Mouse (Mus musculus) left cerebral cortex, postnatal 36 days (tissue): ENCODE results near the gene Mgrn1. TPM values are rescaled to one million over a fixed set of nuclear protein-coding genes. Genes with fewer than 3 reads are reported as not detected.

Source experiments
- DNase-seq, 2 experiments: peaks; one replicate each; pipeline ENCODE4 v3.0.0; 2021 to 2022; ENCODE audit warnings: low spot score in 2 of 2, mixed read lengths in 1 of 2
- intact Hi-C: fragments of 180-260 bp; cut with DNase I; formaldehyde crosslinking; loops from one replicate; pipeline ENCODE4 v1.15.1; 2025
- total RNA-seq, 2 experiments: library from RNA; stranded (reverse); gene quantifications; 2 replicates each; pipeline ENCODE4 v1.2.3; 2021

Gene Mgrn1
- total RNA-seq, 2 experiments from 2014 or later, result 207 to 218 TPM

GRCm38 (mm10) chr16:4935931-4936703, 50.1 kb downstream of the Mgrn1 start:
- intact Hi-C loops, result no loop called here
- DNase-seq, result peak; percentile 39 to 41

GRCm38 (mm10) chr16:4937351-4938190, 51.5 kb downstream of the Mgrn1 start:
- no peak for DNase-seq
- intact Hi-C loops, result no loop called here

- intact Hi-C loops, result no loop called here
- no peak for DNase-seq
Observed at GRCm38 (mm10) chr16:4938461-4938860, 52.4 kb downstream of the Mgrn1 start, which contains the start of gene Nudt16l1. TSS of gene Nudt16l1 (plus strand) at chr16:4938761.

GRCm38 (mm10) chr16:4938989-4939388, 52.9 kb downstream of the Mgrn1 start:
- DNase-seq, result peak; percentile 93 to 94
- intact Hi-C loops, result no loop called here

- intact Hi-C loops, result no loop called here
Observed at GRCm38 (mm10) chr16:4939412-4939811, 53.4 kb downstream of the Mgrn1 start.

GRCm38 (mm10) chr16:4940311-4940850, 54.3 kb downstream of the Mgrn1 start:
- DNase-seq, result no peak
- intact Hi-C loops, result no loop called here

More at GRCm38 (mm10) chr16:4939412-4939811, 53.4 kb downstream of the Mgrn1 start:
- DNase-seq, result peak in 1 of 2 experiments; percentile 58

GRCm38 (mm10) chr16:4941016-4941415, 55.0 kb downstream of the Mgrn1 start:
- no peak for DNase-seq
- intact Hi-C loops, result no loop called here

- no peak for DNase-seq
- intact Hi-C loops, result no loop called here
Observed at GRCm38 (mm10) chr16:4942868-4943267, 56.8 kb downstream of the Mgrn1 start.

- no peak for DNase-seq
- intact Hi-C loops, result no loop called here
Observed at GRCm38 (mm10) chr16:4943431-4943830, 57.4 kb downstream of the Mgrn1 start.

GRCm38 (mm10) chr16:4945415-4945814, 59.4 kb downstream of the Mgrn1 start:
- intact Hi-C loops, result no loop called here
- no peak for DNase-seq

- no peak for DNase-seq
- intact Hi-C loops, result no loop called here
Observed at GRCm38 (mm10) chr16:4946155-4946554, 60.1 kb downstream of the Mgrn1 start.

GRCm38 (mm10) chr16:4947378-4947777, 61.3 kb downstream of the Mgrn1 start:
- intact Hi-C loops, result no loop called here
- no peak for DNase-seq

- intact Hi-C loops, result no loop called here
Observed at GRCm38 (mm10) chr16:4956609-4957008, 70.6 kb downstream of the Mgrn1 start.

GRCm38 (mm10) chr16:4957446-4957845, 71.4 kb downstream of the Mgrn1 start:
- DNase-seq, result no peak
- intact Hi-C loops, result no loop called here

More at GRCm38 (mm10) chr16:4956609-4957008, 70.6 kb downstream of the Mgrn1 start:
- DNase-seq, result no peak

- intact Hi-C loops, result no loop called here
- no peak for DNase-seq
Observed at GRCm38 (mm10) chr16:4960260-4960659, 74.2 kb downstream of the Mgrn1 start.

- no peak for DNase-seq
- intact Hi-C loops, result no loop called here
Observed at GRCm38 (mm10) chr16:4963346-4963745, 77.3 kb downstream of the Mgrn1 start.

- intact Hi-C loops, result loop anchor here (1.0 to 2.0 kb wide), 2 partner anchors 49 to 84 kb away; partner anchors contain the start of genes Rogdi and Ubald1
- peak; percentile 100 for DNase-seq
Observed at GRCm38 (mm10) chr16:4963797-4964709, 78.0 kb downstream of the Mgrn1 start, which contains the start of gene Anks3. TSS of gene Anks3 (minus strand) at chr16:4964205.

- no peak for DNase-seq
- intact Hi-C loops, result loop anchor here (1.0 to 2.0 kb wide), 2 partner anchors 48 to 85 kb away; partner anchors contain the start of genes Rogdi and Ubald1
Observed at GRCm38 (mm10) chr16:4964731-4965391, 78.8 kb downstream of the Mgrn1 start.
